Mouse (Mus musculus) spleen, adult 2 months (tissue): ENCODE results near the gene Olfr694.

Source experiments
- CTCF ChIP-seq: fragments of 200-500 bp; IDR thresholded peaks from 2 replicates; pipeline ENCODE4 v1.5.1; 2011; ENCODE audit warnings: mild to moderate bottlenecking, inconsistent platforms; ENCODE audit not compliant: insufficient read depth, insufficient read length, insufficient replicate concordance; ENCODE audit errors: extremely low read depth
- POLR2A ChIP-seq: fragments of 200-500 bp; IDR thresholded peaks from 2 replicates; pipeline ENCODE4 v1.6.1; 2011; ENCODE audit warnings: low read depth, low read length, inconsistent platforms

DNA sequence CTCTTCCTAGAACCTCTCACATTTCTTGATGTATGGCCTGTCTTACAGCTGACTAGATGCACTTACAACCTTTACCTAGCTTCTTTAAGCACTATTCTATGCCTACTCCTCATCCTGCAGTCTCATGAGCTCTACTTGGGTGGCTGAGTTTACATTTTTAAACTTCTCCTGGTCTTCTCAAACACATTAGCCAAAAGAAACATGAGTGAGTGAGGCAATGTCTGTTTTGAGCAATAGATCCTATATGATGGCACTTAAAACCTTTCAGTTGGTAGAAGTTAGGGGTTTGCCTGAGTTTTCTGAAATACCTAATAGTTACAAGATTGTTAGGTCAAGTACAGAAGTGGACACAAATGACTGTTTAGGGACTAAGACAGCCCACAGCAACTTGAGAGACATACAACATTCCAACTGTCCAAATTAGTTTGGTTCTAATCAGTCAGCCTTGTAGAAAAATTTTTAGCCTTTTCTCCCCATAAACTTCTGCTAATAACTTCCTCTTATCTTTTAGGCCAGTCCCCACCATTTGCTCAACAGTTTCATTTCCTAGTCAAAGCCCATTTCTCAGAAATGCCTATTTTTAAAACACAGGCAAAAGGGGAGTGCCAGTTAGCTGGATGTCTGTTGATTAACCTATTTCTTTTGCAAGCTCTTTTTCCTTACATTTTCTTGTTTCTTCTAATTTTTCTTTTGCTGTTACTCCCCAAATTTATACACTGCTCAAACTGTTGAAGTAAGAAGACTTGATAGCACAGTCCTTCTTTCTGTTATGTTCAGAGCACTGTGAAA is 39.9 kb downstream of the Olfr694 start:
- TF ChIP-seq POLR2A (no peak), CTCF (no peak)
